Mouse (Mus musculus) CH12.LX (cell line): ENCODE data around the gene Actl11. TPM values are rescaled to one million over a fixed set of nuclear protein-coding genes. Genes with fewer than 3 reads are reported as not detected.

ENCODE experiments used
- DNase-seq: peaks from one replicate; pipeline ENCODE4 v3.0.0-alpha.2; 2013; ENCODE audit errors: extremely low read depth
- H3K27ac ChIP-seq: 2 replicates; pipeline ENCODE4 v1.5.1; 2012; ENCODE audit warnings: low read depth, mild to moderate bottlenecking, control low read depth, moderate library complexity; ENCODE audit not compliant: insufficient read depth
- H3K27me3 ChIP-seq: replicated peaks from 2 replicates; pipeline ENCODE3; 2012; ENCODE audit warnings: inconsistent platforms
- H3K36me3 ChIP-seq, 2 experiments: replicated peaks in 1 of 2; 2 replicates each; pipeline versions ENCODE3 to v1.6.1; 2012; ENCODE audit warnings: inconsistent platforms in 1 of 2, low read length in 1 of 2, mild to moderate bottlenecking in 1 of 2, mixed read lengths in 1 of 2, moderate library complexity in 1 of 2; ENCODE audit not compliant: control insufficient read depth in 1 of 2, insufficient read depth in 1 of 2
- H3K4me1 ChIP-seq, 2 experiments: 2 replicates each; pipeline ENCODE4 v1.6.1; 2012; ENCODE audit warnings: inconsistent platforms in 1 of 2, moderate library complexity in 1 of 2; ENCODE audit not compliant: insufficient read depth in 2 of 2, control insufficient read depth in 1 of 2
- H3K4me2 ChIP-seq: 2 replicates; pipeline ENCODE4 v1.6.1; 2012; ENCODE audit warnings: low read depth, mild to moderate bottlenecking, control low read depth; ENCODE audit not compliant: poor library complexity, insufficient read depth, severe bottlenecking
- H3K4me3 ChIP-seq, 3 experiments: fragments of 150-350 bp in 1 of 3; sonication (generic) in 1 of 3; replicated peaks in 1 of 3; 2 replicates each; pipeline versions ENCODE3 to v1.5.1; 2011 to 2012; ENCODE audit warnings: low read depth in 2 of 3, low read length in 2 of 3, mild to moderate bottlenecking in 2 of 3, moderate library complexity in 2 of 3, control low read depth in 1 of 3, improper control_type of control experiment in 1 of 3, inconsistent platforms in 1 of 3, mixed read lengths in 1 of 3; ENCODE audit not compliant: poor library complexity in 1 of 3
- H3K79me2 ChIP-seq: replicated peaks from 2 replicates; pipeline ENCODE4 v1.6.1; 2012; ENCODE audit warnings: mild to moderate bottlenecking, moderate library complexity; ENCODE audit not compliant: control insufficient read depth, poor library complexity, insufficient read depth, severe bottlenecking; ENCODE audit errors: extremely low read depth
- H3K9ac ChIP-seq: 2 replicates; pipeline ENCODE4 v1.6.1; 2012; ENCODE audit warnings: low read depth, mild to moderate bottlenecking, control low read depth, moderate library complexity; ENCODE audit not compliant: insufficient read depth
- H3K9me3 ChIP-seq: replicated peaks from 2 replicates; pipeline ENCODE3; 2012; ENCODE audit warnings: low read length, inconsistent platforms, mixed read lengths
- CTCF ChIP-seq, 2 experiments: IDR thresholded peaks in 1 of 2; conservative IDR thresholded peaks in 1 of 2; 2 replicates each; pipeline ENCODE4 v1.5.1; 2011 to 2012; ENCODE audit warnings: low read depth in 2 of 2, low read length in 2 of 2, improper control_type of control experiment in 1 of 2, inconsistent platforms in 1 of 2, mild to moderate bottlenecking in 1 of 2, moderate library complexity in 1 of 2
- EP300 ChIP-seq: IDR thresholded peaks from 2 replicates; pipeline ENCODE4 v1.6.1; 2011; ENCODE audit warnings: low read length, improper control_type of control experiment
- ETS1 ChIP-seq: conservative IDR thresholded peaks from 2 replicates; pipeline ENCODE4 v1.6.1; 2012; ENCODE audit warnings: low read depth, mild to moderate bottlenecking, inconsistent platforms, low read length, improper control_type of control experiment, moderate library complexity
- GABPA ChIP-seq: IDR thresholded peaks from 2 replicates; pipeline ENCODE4 v1.6.1; 2012; ENCODE audit warnings: low read depth, low read length, improper control_type of control experiment, inconsistent platforms; ENCODE audit not compliant: insufficient replicate concordance
- IRF4 ChIP-seq: IDR thresholded peaks from 2 replicates; pipeline ENCODE4 v1.6.1; 2014; ENCODE audit warnings: low read depth, mild to moderate bottlenecking, inconsistent platforms, low read length, improper control_type of control experiment
- JUN ChIP-seq: IDR thresholded peaks from 2 replicates; pipeline ENCODE4 v1.6.1; 2011; ENCODE audit warnings: low read depth, mild to moderate bottlenecking, low read length, improper control_type of control experiment, moderate library complexity; ENCODE audit not compliant: insufficient read depth
- JUND ChIP-seq: conservative IDR thresholded peaks from 2 replicates; pipeline ENCODE4 v1.6.1; 2011; ENCODE audit warnings: low read depth, low read length, improper control_type of control experiment
- KAT2A ChIP-seq: IDR thresholded peaks from 2 replicates; pipeline ENCODE4 v1.6.1; 2012; ENCODE audit warnings: low read length, improper control_type of control experiment, inconsistent platforms; ENCODE audit not compliant: insufficient replicate concordance
- MAFK ChIP-seq: IDR thresholded peaks from 2 replicates; pipeline ENCODE4 v1.6.1; 2011; ENCODE audit warnings: low read length, improper control_type of control experiment; ENCODE audit not compliant: insufficient replicate concordance
- MAX ChIP-seq: IDR thresholded peaks from 2 replicates; pipeline ENCODE4 v1.6.1; 2011; ENCODE audit warnings: low read length, improper control_type of control experiment
- MAZ ChIP-seq: IDR thresholded peaks from 2 replicates; pipeline ENCODE4 v1.6.1; 2012; ENCODE audit warnings: low read depth, mild to moderate bottlenecking, inconsistent platforms, low read length, improper control_type of control experiment, moderate library complexity
- MXI1 ChIP-seq: IDR thresholded peaks from 2 replicates; pipeline ENCODE4 v1.6.1; 2011; ENCODE audit warnings: mild to moderate bottlenecking, low read depth, low read length, improper control_type of control experiment
- NELFE ChIP-seq: IDR thresholded peaks from 2 replicates; pipeline ENCODE4 v1.6.1; 2011; ENCODE audit warnings: low read depth, low read length, improper control_type of control experiment
- NRF1 ChIP-seq: IDR thresholded peaks from 2 replicates; pipeline ENCODE4 v1.6.1; 2014; ENCODE audit warnings: low read depth, mild to moderate bottlenecking, inconsistent platforms, low read length, improper control_type of control experiment, moderate library complexity
- PAX5 ChIP-seq: IDR thresholded peaks from 2 replicates; pipeline ENCODE4 v1.6.1; 2012; ENCODE audit warnings: low read length, inconsistent platforms, mixed read lengths
- POLR2A ChIP-seq: IDR thresholded peaks from 2 replicates; pipeline ENCODE4 v1.6.1; 2011; ENCODE audit warnings: low read depth, mild to moderate bottlenecking, improper control_type of control experiment, low read length
- RAD21 ChIP-seq: IDR thresholded peaks from 2 replicates; pipeline ENCODE4 v1.6.1; 2011; ENCODE audit warnings: low read depth, mild to moderate bottlenecking, low read length, improper control_type of control experiment, moderate library complexity
- RCOR1 ChIP-seq: conservative IDR thresholded peaks from 2 replicates; pipeline ENCODE4 v1.6.1; 2012; ENCODE audit warnings: low read depth, mild to moderate bottlenecking, inconsistent platforms, low read length, improper control_type of control experiment
- SMC3 ChIP-seq: IDR thresholded peaks from 2 replicates; pipeline ENCODE4 v1.6.1; 2011; ENCODE audit warnings: low read depth, low read length, improper control_type of control experiment
- TCF12 ChIP-seq: IDR thresholded peaks from 2 replicates; pipeline ENCODE4 v1.6.1; 2014; ENCODE audit warnings: low read depth, mild to moderate bottlenecking, inconsistent platforms, low read length, improper control_type of control experiment
- UBTF ChIP-seq: IDR thresholded peaks from 2 replicates; pipeline ENCODE4 v1.6.1; 2012; ENCODE audit warnings: low read depth, mild to moderate bottlenecking, inconsistent platforms, low read length, improper control_type of control experiment, moderate library complexity
- USF1 ChIP-seq: IDR thresholded peaks from 2 replicates; pipeline ENCODE4 v1.6.1; 2014; ENCODE audit warnings: low read depth, mild to moderate bottlenecking, inconsistent platforms, low read length, improper control_type of control experiment
- USF2 ChIP-seq: conservative IDR thresholded peaks from 2 replicates; pipeline ENCODE4 v1.6.1; 2011; ENCODE audit warnings: low read depth, low read length, improper control_type of control experiment
- ZC3H11A ChIP-seq: IDR thresholded peaks from 2 replicates; pipeline ENCODE4 v1.6.1; 2012; ENCODE audit warnings: low read depth, mild to moderate bottlenecking, inconsistent platforms, low read length, improper control_type of control experiment
- ZMIZ1 ChIP-seq: IDR thresholded peaks from 2 replicates; pipeline ENCODE4 v1.6.1; 2012; ENCODE audit warnings: low read depth, mild to moderate bottlenecking, inconsistent platforms, low read length, improper control_type of control experiment
- dilution Hi-C: fragments of 300-500 bp; cut with MboI; formaldehyde crosslinking; loops from 2 replicates; pipeline ENCODE4 v1.14.3; 2020; ENCODE audit warnings: low sequenced_read_pairs; ENCODE audit not compliant: extremely low pct_unique_long_range_greater_than_20kb, extremely low pct_ligation_motif_present
- in situ Hi-C: fragments of 300-500 bp; cut with MboI; formaldehyde crosslinking; loops from 3 replicates; pipeline ENCODE4 v1.14.3; 2019; ENCODE audit warnings: low sequenced_read_pairs, low pct_ligation_motif_present, low pct_unique_long_range_greater_than_20kb, mixed read lengths
- polyA plus RNA-seq: library from polyadenylated mRNA; unstranded; fragments of >175 nt; gene quantifications from 2 replicates; pipeline ENCODE4 v1.2.1, GENCODE M21; 2012; ENCODE audit warnings: low read depth; ENCODE audit not compliant: insufficient read length
- total RNA-seq, 2 experiments: library from RNA; depleted of rRNA; stranded (reverse); fragments of 300-350 nt in 1 of 2; fragments of >200 nt in 1 of 2; gene quantifications; 2 replicates each; pipeline ENCODE4 v1.2.3; 2012 to 2014

Actl11 gene
- total and polyA plus RNA-seq, 3 experiments, result not detected

DNA sequence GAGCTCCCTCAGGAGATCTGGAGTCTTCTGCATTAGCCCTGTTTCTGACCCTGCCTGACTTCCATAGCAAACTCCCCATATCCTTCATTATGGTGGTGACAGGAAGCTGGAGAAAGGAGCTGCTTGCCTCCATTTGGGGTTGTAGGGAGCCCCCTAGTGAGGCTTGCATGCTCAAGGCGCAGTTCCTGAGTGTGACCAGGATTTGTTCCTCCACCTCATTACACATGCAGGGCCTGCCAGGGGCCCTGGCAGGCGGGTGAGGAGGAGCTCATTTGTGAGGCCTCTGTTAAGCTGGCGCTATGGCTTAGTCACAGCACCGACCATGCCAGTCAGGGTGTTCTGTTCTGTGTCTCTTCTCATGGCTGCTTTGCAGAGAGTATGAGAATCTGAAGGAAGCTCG is 33.6 kb downstream of the Actl11 start:
- no peak overlapping the region for H3K27ac ChIP-seq
- dilution Hi-C loops, result no loop called here
- no peak overlapping the region for H3K4me2 ChIP-seq
- H3K4me1 ChIP-seq, result peaks cover 3 to 25% of the 10 kb centered on the region in 2 experiments
- no peak for DNase-seq
- H3K36me3 ChIP-seq, result peaks cover 66 to 98% of the 10 kb centered on the region in 2 experiments
- no peaks in the 10 kb centered on the region for H3K9me3 ChIP-seq
- TF ChIP-seq NRF1 (no peak), PAX5 (no peak), IRF4 (no peak), ZC3H11A (no peak), UBTF (no peak), MAZ (no peak), ETS1 (no peak), GABPA (no peak), MXI1 (no peak), EP300 (no peak), POLR2A (no peak), ZMIZ1 (no peak), NELFE (no peak), MAX (no peak), CTCF (conservative IDR thresholded peaks at IDR 0.05 in 1 of 2, IDR thresholded peaks at IDR 0.05 in 1 of 2; ENCODE audit: low read depth in 2 of 2, low read length in 2 of 2) (peak in 1 of 2 experiments; percentile 49; a peak in 2 of 4 replicates), USF1 (no peak), MAFK (no peak), RAD21 (peak; percentile 16), JUND (no peak), SMC3 (0 out of 2 replicates have a peak, but pooled peaks have one; percentile 9), JUN (no peak), RCOR1 (no peak)
- H3K4me3 ChIP-seq, result no peak overlapping the region
- no peak overlapping the region for H3K9ac ChIP-seq
- no peaks in the 10 kb centered on the region for H3K27me3 ChIP-seq
- in situ Hi-C loops, result loop anchor here (5.0 kb wide), 1 partner anchor 35 kb away; the partner anchor contains the start of gene Gm20662
- H3K79me2 ChIP-seq, result no peaks in the 10 kb centered on the region

DNA sequence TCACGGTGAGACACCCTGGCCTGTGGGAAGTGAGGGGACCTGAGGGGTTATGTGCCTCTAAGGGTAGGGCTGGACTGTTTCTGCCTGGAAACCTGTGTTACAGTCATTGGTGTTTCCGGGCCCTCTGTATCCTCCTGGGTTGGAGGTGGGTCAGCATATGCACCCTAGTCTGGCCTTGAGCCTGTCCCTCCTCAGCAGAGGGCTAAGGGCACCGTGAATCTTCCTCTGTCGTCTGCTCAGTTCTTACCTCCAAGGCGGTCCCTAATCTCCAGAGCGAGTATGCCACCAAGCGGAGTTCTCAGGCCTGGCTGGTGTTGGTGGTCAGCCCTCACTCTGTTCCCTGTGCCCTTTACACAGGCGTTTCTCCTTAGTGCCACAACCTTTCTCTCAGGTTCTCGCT is 34.6 kb downstream of the Actl11 start:
- in situ Hi-C loops (loop anchor here (5.0 kb wide), 1 partner anchor 34 kb away; the partner anchor contains the start of gene Gm20662), dilution Hi-C loops (no loop called here)
- Histone ChIP-seq H3K4me1 (peaks cover 3 to 25% of the 10 kb centered on the region in 2 experiments), H3K27me3 (no peaks in the 10 kb centered on the region), H3K27ac (no peak overlapping the region), H3K4me3 (no peak overlapping the region), H3K4me2 (no peak overlapping the region), H3K9ac (no peak overlapping the region), H3K36me3 (peaks cover 62 to 95% of the 10 kb centered on the region in 2 experiments), H3K79me2 (no peaks in the 10 kb centered on the region), H3K9me3 (no peaks in the 10 kb centered on the region)
- TF ChIP-seq JUN, result no peak
- no peak for TF ChIP-seq USF2
- no peak for TF ChIP-seq KAT2A
- no peak for TF ChIP-seq USF1
- TF ChIP-seq GABPA, result no peak
- no peak for TF ChIP-seq ZC3H11A
- TF ChIP-seq ETS1, result no peak
- no peak for TF ChIP-seq SMC3
- TF ChIP-seq EP300, result no peak
- no peak for TF ChIP-seq MAX
- TF ChIP-seq TCF12, result no peak
- TF ChIP-seq NELFE, result no peak
- no peak for DNase-seq
